Mouse (Mus musculus) embryo, embryonic 9.5 days (tissue): ENCODE results near the gene Adprhl1.

Source experiments
- DNase-seq: peaks from one replicate; pipeline ENCODE4 v3.0.0-alpha.2; 2017; ENCODE audit errors: extremely low spot score

Gene Adprhl1

GRCm38 (mm10) chr8:13254019-13254418 lies at the start of gene Adprhl1:
TSS of gene Adprhl1 (minus strand) at chr8:13254162.
- peak; percentile 49 for DNase-seq

GRCm38 (mm10) chr8:13301036-13301435 lies 47.1 kb upstream of the Adprhl1 start:
- DNase-seq = no peak

- DNase-seq = no peak
Observed at GRCm38 (mm10) chr8:13299571-13299970, 45.6 kb upstream of the Adprhl1 start.

GRCm38 (mm10) chr8:13293677-13294470 lies 39.9 kb upstream of the Adprhl1 start:
- no peak for DNase-seq

- peak; percentile 79 for DNase-seq
Observed at GRCm38 (mm10) chr8:13292364-13292763, 38.4 kb upstream of the Adprhl1 start.

GRCm38 (mm10) chr8:13288646-13289045 lies 34.7 kb upstream of the Adprhl1 start:
- no peak for DNase-seq

GRCm38 (mm10) chr8:13287692-13288623 lies 34.0 kb upstream of the Adprhl1 start, which contains the start of the genes Dcun1d2 and Tmco3:
TSS of gene Dcun1d2 (minus strand) at chr8:13288131.
TSS of gene Tmco3 (plus strand) at chr8:13288190.
- peak; percentile 95 for DNase-seq

- DNase-seq = peak; percentile 88
Observed at GRCm38 (mm10) chr8:13287304-13287691, 33.3 kb upstream of the Adprhl1 start.

- no peak for DNase-seq
Observed at GRCm38 (mm10) chr8:13283200-13283599, 29.2 kb upstream of the Adprhl1 start.

GRCm38 (mm10) chr8:13276941-13277447 lies 23.0 kb upstream of the Adprhl1 start:
- DNase-seq = no peak

- DNase-seq = no peak
Observed at GRCm38 (mm10) chr8:13272834-13273233, 18.9 kb upstream of the Adprhl1 start.

- no peak for DNase-seq
Observed at GRCm38 (mm10) chr8:13267566-13267965, 13.6 kb upstream of the Adprhl1 start.

- no peak for DNase-seq
Observed at GRCm38 (mm10) chr8:13263376-13263775, 9.4 kb upstream of the Adprhl1 start.

- DNase-seq = no peak
Observed at GRCm38 (mm10) chr8:13253413-13253812, 549 bp downstream of the Adprhl1 start.

GRCm38 (mm10) chr8:13252837-13253236 lies 1.1 kb downstream of the Adprhl1 start:
- no peak for DNase-seq

- no peak for DNase-seq
Observed at GRCm38 (mm10) chr8:13244343-13244880, 9.6 kb downstream of the Adprhl1 start.

- no peak for DNase-seq
Observed at GRCm38 (mm10) chr8:13242985-13243870, 10.7 kb downstream of the Adprhl1 start.

- DNase-seq = no peak
Observed at GRCm38 (mm10) chr8:13240691-13241090, 13.3 kb downstream of the Adprhl1 start.

- DNase-seq = no peak
Observed at GRCm38 (mm10) chr8:13240055-13240454, 13.9 kb downstream of the Adprhl1 start.

GRCm38 (mm10) chr8:13234803-13235202 lies 19.2 kb downstream of the Adprhl1 start:
- DNase-seq = no peak

GRCm38 (mm10) chr8:13230471-13230870 lies 23.5 kb downstream of the Adprhl1 start:
- DNase-seq = no peak
